Mouse (Mus musculus) liver, embryonic 11.5 days (tissue): ENCODE measurements at regions not wholly inside any gene's neighbourhood (a gene's known extent, or its start where the extent isn't known, plus 50 kb on each side); places are given as distances from the start of the nearest gene placed in this dataset.

Source experiments
- ATAC-seq: fragments of 200-750 bp; cut with Nextera tagmentation; replicated peaks from 2 replicates; pipeline ENCODE4 v1.8.0; 2017; ENCODE audit warnings: moderate number of reproducible peaks, mild to moderate bottlenecking, moderate TSS enrichment, moderate library complexity; ENCODE audit not compliant: low FRiP score
- DNase-seq: peaks from one replicate; pipeline ENCODE4 v3.0.0-alpha.2; 2017; ENCODE audit warnings: low spot score
- H3K27ac ChIP-seq: fragments of 300-500 bp; sonication (generic); 2 replicates; pipeline ENCODE4 v1.5.1; 2014; ENCODE audit warnings: mild to moderate bottlenecking, low read depth, low read length, control low read depth
- H3K27me3 ChIP-seq: fragments of 300-500 bp; sonication (generic); replicated peaks from 2 replicates; pipeline ENCODE4 v1.6.1; 2014; ENCODE audit warnings: low read length, mixed read lengths; ENCODE audit not compliant: control insufficient read depth, insufficient read depth
- H3K36me3 ChIP-seq: fragments of 300-500 bp; sonication (generic); 2 replicates; pipeline ENCODE4 v1.6.1; 2014; ENCODE audit warnings: mild to moderate bottlenecking, low read length, moderate library complexity, mixed read lengths; ENCODE audit not compliant: control insufficient read depth, insufficient read depth
- H3K4me1 ChIP-seq: fragments of 300-500 bp; sonication (generic); replicated peaks from 2 replicates; pipeline ENCODE4 v1.6.1; 2014; ENCODE audit warnings: low read length, mixed read lengths; ENCODE audit not compliant: control insufficient read depth, insufficient read depth
- H3K4me2 ChIP-seq: fragments of 300-500 bp; sonication (generic); 2 replicates; pipeline ENCODE4 v1.6.1; 2014; ENCODE audit warnings: mild to moderate bottlenecking, control low read depth, moderate library complexity
- H3K4me3 ChIP-seq: fragments of 300-500 bp; sonication (generic); 2 replicates; pipeline ENCODE4 v1.5.1; 2014; ENCODE audit warnings: low read depth, low read length, control low read depth
- H3K9ac ChIP-seq: fragments of 300-500 bp; sonication (generic); 2 replicates; pipeline ENCODE4 v1.6.1; 2014; ENCODE audit warnings: low read depth, low read length, control low read depth
- H3K9me3 ChIP-seq: fragments of 300-500 bp; sonication (generic); 2 replicates; pipeline ENCODE4 v1.6.1; 2016; ENCODE audit warnings: low read length, inconsistent platforms, mixed read lengths; ENCODE audit not compliant: control insufficient read depth
- WGBS: fragments of 180-500 bp; shearing (Covaris S2); extraction: QIAGEN DNeasy Blood & Tissue Kit; methylation state at CpG from one replicate; pipeline ENCODE4 v1.1.7; 2014; 5-methylcytosine and 5-hydroxymethylcytosine counted together

GRCm38 (mm10) chr8:78148006-78148405, 65.1 kb upstream of the Ttc29 start:
- no peaks in the 10 kb centered on the region for H3K27me3 ChIP-seq
- H3K4me1 ChIP-seq = no peaks in the 10 kb centered on the region
- no peaks in the 10 kb centered on the region for H3K36me3 ChIP-seq
- no peak overlapping the region for H3K9ac ChIP-seq
- DNase-seq (no peak), ATAC-seq (no peak)
- H3K27ac ChIP-seq = no peak overlapping the region
- no peaks in the 10 kb centered on the region for H3K9me3 ChIP-seq
- 77% methylated on average over 2 of the region's 2 CpGs for WGBS
- no peak overlapping the region for H3K4me3 ChIP-seq
- H3K4me2 ChIP-seq = no peak overlapping the region

- no peak overlapping the region for H3K4me2 ChIP-seq
- H3K4me1 ChIP-seq = no peaks in the 10 kb centered on the region
- H3K27me3 ChIP-seq = no peaks in the 10 kb centered on the region
- H3K4me3 ChIP-seq = no peak overlapping the region
- ATAC-seq (no peak), DNase-seq (no peak)
- no peaks in the 10 kb centered on the region for H3K9me3 ChIP-seq
- H3K27ac ChIP-seq = no peak overlapping the region
- no peak overlapping the region for H3K9ac ChIP-seq
- WGBS = 55% methylated on average over 8 of the region's 8 CpGs
- no peaks in the 10 kb centered on the region for H3K36me3 ChIP-seq
Observed at GRCm38 (mm10) chr8:78154873-78155272, 58.2 kb upstream of the Ttc29 start.

GRCm38 (mm10) chr8:78162046-78162445, 51.1 kb upstream of the Ttc29 start:
- 60% methylated on average over 1 of the region's 1 CpGs for WGBS
- no peaks in the 10 kb centered on the region for H3K9me3 ChIP-seq
- ATAC-seq = no peak

GRCm38 (mm10) chr8:78162763-78163508, 50.2 kb upstream of the Ttc29 start:
- Histone ChIP-seq H3K27ac (no peak overlapping the region), H3K36me3 (no peaks in the 10 kb centered on the region), H3K27me3 (no peaks in the 10 kb centered on the region), H3K9me3 (no peaks in the 10 kb centered on the region), H3K4me2 (no peak overlapping the region), H3K4me1 (no peaks in the 10 kb centered on the region), H3K4me3 (no peak overlapping the region), H3K9ac (no peak overlapping the region)
- 79% methylated on average over 5 of the region's 5 CpGs for WGBS
- ATAC-seq (no peak), DNase-seq (no peak)

More at GRCm38 (mm10) chr8:78162046-78162445, 51.1 kb upstream of the Ttc29 start:
- no peak overlapping the region for H3K4me2 ChIP-seq
- H3K36me3 ChIP-seq = no peaks in the 10 kb centered on the region
- no peak for DNase-seq
- H3K27me3 ChIP-seq = no peaks in the 10 kb centered on the region
- H3K27ac ChIP-seq = no peak overlapping the region
- no peak overlapping the region for H3K4me3 ChIP-seq
- H3K9ac ChIP-seq = no peak overlapping the region
- no peaks in the 10 kb centered on the region for H3K4me1 ChIP-seq
